Mouse (Mus musculus) brain, embryonic 14.5 days (tissue): Measurements from ENCODE around the gene Prkag2.

Experiments used
- CTCF ChIP-seq: fragments of 200-500 bp; IDR thresholded peaks from 2 replicates; pipeline ENCODE4 v1.5.1; 2012; ENCODE audit warnings: inconsistent platforms, mild to moderate bottlenecking, moderate library complexity, borderline replicate concordance; ENCODE audit not compliant: insufficient read depth, insufficient read length; ENCODE audit errors: extremely low read depth
- POLR2A ChIP-seq: fragments of 200-500 bp; IDR thresholded peaks from 2 replicates; pipeline ENCODE4 v1.6.1; 2012; ENCODE audit warnings: mild to moderate bottlenecking, inconsistent platforms, borderline replicate concordance; ENCODE audit not compliant: poor library complexity, insufficient read depth, insufficient read length, severe bottlenecking; ENCODE audit errors: extremely low read depth

DNA sequence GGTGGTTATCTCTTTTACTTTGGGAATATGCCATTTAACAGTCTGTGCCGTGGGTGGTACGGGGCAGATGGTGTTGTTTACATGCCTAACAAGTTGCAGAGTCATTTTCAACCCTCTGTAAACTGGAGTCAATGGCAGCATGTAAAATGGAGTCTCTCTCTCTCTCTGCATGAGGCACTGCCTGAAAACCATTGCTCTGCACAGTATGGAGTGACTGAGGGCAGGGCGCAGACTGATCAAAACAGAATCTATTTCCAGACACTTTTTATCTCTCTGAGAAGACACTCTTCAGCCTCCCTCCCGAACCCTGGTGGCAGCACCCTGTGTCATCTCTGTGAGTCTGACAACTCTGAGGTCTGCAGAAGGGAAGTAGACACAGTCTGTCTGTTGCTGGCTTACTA lies 69.0 kb downstream of the Prkag2 start:
- TF ChIP-seq POLR2A (no peak), CTCF (no peak)
